Mouse (Mus musculus): Measurements from ENCODE around the gene D430041D05Rik. TPM values are rescaled to one million over a fixed set of nuclear protein-coding genes. Genes with fewer than 3 reads are reported as not detected.

Gene D430041D05Rik
- polyA plus RNA-seq, 1 experiment = 1.5 TPM

GRCm38 (mm10) chr2:104261741-104262067, 149.1 kb downstream of the D430041D05Rik start:
- WGBS = 61% methylated on average over 4 of the region's 4 CpGs
- no peaks in the 10 kb centered on the region for H3K4me1 ChIP-seq (ENCODE audit: control insufficient read depth, insufficient read depth, low read length)
- DNase-seq = no peak
- no peak for TF ChIP-seq CTCF (IDR thresholded peaks at IDR 0.05; ENCODE audit: insufficient read depth, low read length)
- TF ChIP-seq POLR2A (IDR thresholded peaks at IDR 0.05; ENCODE audit: borderline replicate concordance, extremely low read depth, low read depth, low read length) = no peak
- H3K4me3 ChIP-seq (replicated peaks; ENCODE audit: extremely low read depth, low read depth, low read length) = no peak overlapping the region

- WGBS = 68% methylated on average over 18 of the region's 18 CpGs
- no peak for DNase-seq
- Histone ChIP-seq H3K4me1 (ENCODE audit: control insufficient read depth, insufficient read depth, low read length) (no peaks in the 10 kb centered on the region), H3K4me3 (replicated peaks; ENCODE audit: extremely low read depth, low read depth, low read length) (no peak overlapping the region)
- TF ChIP-seq POLR2A (IDR thresholded peaks at IDR 0.05; ENCODE audit: borderline replicate concordance, extremely low read depth, low read depth, low read length) (no peak), CTCF (IDR thresholded peaks at IDR 0.05; ENCODE audit: insufficient read depth, low read length) (no peak)
Observed at GRCm38 (mm10) chr2:104260920-104261740, 149.7 kb downstream of the D430041D05Rik start.

DNA sequence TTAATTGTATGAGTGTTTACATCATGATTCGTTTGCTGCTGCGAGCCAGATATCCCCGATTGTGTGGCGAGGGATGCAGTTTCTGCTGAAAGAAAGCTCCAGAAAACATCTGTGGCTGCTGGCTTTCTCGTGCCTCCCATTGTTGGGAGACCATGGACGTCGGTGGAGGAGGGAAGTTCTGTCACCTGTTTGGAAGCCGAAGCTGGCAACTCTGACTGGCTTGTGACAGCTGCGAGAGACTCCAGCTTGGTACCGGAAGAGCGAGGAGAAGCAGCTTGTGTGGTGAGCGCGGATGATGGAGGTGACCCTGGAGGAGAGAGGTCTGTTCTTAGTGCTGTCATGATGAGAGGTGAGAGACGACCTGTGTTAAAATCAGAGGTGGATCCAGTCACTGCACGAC, 154.2 kb downstream of the D430041D05Rik start:
- no peak for DNase-seq
- TF ChIP-seq POLR2A (IDR thresholded peaks at IDR 0.05; ENCODE audit: borderline replicate concordance, extremely low read depth, low read depth, low read length) (no peak), CTCF (IDR thresholded peaks at IDR 0.05; ENCODE audit: insufficient read depth, low read length) (no peak)
- no peak overlapping the region for H3K4me3 ChIP-seq (replicated peaks; ENCODE audit: extremely low read depth, low read depth, low read length)
- no peaks in the 10 kb centered on the region for H3K4me1 ChIP-seq (ENCODE audit: control insufficient read depth, insufficient read depth, low read length)
- WGBS = 46% methylated on average over 15 of the region's 15 CpGs

DNA sequence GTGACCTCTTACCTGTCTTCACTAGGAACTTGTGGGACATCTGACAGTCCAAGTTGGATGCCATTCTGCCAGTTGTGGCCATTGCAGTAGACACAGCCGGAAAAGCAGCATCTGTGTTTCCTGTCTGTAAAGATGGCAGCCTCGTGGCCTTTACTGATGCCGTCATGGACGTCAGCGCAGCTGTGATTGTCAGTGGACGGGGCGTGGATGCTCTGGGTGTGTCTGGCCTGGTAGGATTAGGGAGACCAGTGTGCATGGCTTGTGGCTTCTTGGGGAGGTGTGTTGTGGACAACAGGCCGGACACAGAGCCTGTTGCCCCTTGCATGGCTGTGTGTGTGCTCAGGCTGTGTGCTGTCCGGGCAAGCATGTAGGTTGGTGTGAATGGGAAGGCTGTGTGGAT, 155.9 kb downstream of the D430041D05Rik start:
- TF ChIP-seq CTCF (IDR thresholded peaks at IDR 0.05; ENCODE audit: insufficient read depth, low read length) (no peak), POLR2A (IDR thresholded peaks at IDR 0.05; ENCODE audit: borderline replicate concordance, extremely low read depth, low read depth, low read length) (no peak)
- Histone ChIP-seq H3K4me1 (ENCODE audit: control insufficient read depth, insufficient read depth, low read length) (no peaks in the 10 kb centered on the region), H3K4me3 (replicated peaks; ENCODE audit: extremely low read depth, low read depth, low read length) (no peak overlapping the region)
- DNase-seq = no peak
- WGBS = 84% methylated on average over 9 of the region's 9 CpGs

- TF ChIP-seq CTCF (IDR thresholded peaks at IDR 0.05; ENCODE audit: insufficient read depth, low read length) (no peak), POLR2A (IDR thresholded peaks at IDR 0.05; ENCODE audit: borderline replicate concordance, extremely low read depth, low read depth, low read length) (no peak)
- H3K4me3 ChIP-seq (replicated peaks; ENCODE audit: extremely low read depth, low read depth, low read length) = no peak overlapping the region
- no peak for DNase-seq
- no peaks in the 10 kb centered on the region for H3K4me1 ChIP-seq (ENCODE audit: control insufficient read depth, insufficient read depth, low read length)
- 94% methylated on average over 4 of the region's 4 CpGs for WGBS
Observed at GRCm38 (mm10) chr2:104253341-104253740, 157.5 kb downstream of the D430041D05Rik start.

DNA sequence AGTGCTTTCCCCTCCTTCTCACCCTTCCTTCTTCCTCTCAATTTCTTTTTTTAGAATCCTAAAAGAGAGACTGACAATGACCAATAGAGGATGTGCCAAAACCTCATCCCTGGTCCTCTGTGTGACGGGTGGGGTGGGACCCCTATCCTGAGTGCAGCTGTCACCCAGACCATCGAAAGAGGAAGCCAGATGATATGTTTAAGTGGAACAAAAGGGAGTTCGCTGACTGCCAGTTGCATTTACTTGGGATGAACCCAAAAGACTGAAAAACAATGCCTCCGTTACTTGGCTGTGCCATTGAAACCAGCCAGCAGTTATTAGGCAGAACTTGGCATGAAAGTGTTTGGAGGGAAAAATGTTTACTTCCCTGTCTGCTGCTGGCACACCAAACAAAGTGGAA, 159.2 kb downstream of the D430041D05Rik start:
- H3K4me3 ChIP-seq (replicated peaks; ENCODE audit: extremely low read depth, low read depth, low read length) = no peak overlapping the region
- 39% methylated on average over 4 of the region's 4 CpGs for WGBS
- no peaks in the 10 kb centered on the region for H3K4me1 ChIP-seq (ENCODE audit: control insufficient read depth, insufficient read depth, low read length)
- DNase-seq = no peak
- TF ChIP-seq CTCF (IDR thresholded peaks at IDR 0.05; ENCODE audit: insufficient read depth, low read length) (no peak), POLR2A (IDR thresholded peaks at IDR 0.05; ENCODE audit: borderline replicate concordance, extremely low read depth, low read depth, low read length) (no peak)

- no peak for TF ChIP-seq POLR2A (IDR thresholded peaks at IDR 0.05; ENCODE audit: borderline replicate concordance, extremely low read depth, low read depth, low read length)
- TF ChIP-seq CTCF (IDR thresholded peaks at IDR 0.05; ENCODE audit: insufficient read depth, low read length) = no peak
- no peak for DNase-seq
- Histone ChIP-seq H3K4me3 (replicated peaks; ENCODE audit: extremely low read depth, low read depth, low read length) (no peak overlapping the region), H3K4me1 (ENCODE audit: control insufficient read depth, insufficient read depth, low read length) (no peaks in the 10 kb centered on the region)
- WGBS = 70% methylated on average over 2 of the region's 2 CpGs
Observed at GRCm38 (mm10) chr2:104249856-104250255, 161.0 kb downstream of the D430041D05Rik start.

DNA sequence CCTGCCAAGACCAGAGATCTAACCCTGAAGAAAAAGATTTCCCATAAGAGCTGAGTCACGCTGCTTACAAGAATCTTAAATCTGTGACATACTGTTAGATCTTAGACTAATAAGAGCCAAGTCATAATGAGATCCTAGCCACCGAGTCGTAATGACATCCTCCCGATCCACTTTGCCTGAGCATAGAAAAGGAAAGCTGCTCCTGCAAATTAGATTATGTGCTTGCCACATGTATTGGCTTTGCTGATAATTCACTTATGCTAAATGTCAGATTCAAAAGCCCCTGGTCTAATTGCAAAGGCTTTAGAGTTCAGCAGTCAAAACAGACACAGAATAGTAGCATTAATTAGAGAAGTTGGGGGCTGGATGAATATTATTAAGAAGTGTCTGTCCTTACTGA, 164.0 kb downstream of the D430041D05Rik start:
- no peak for TF ChIP-seq CTCF (IDR thresholded peaks at IDR 0.05; ENCODE audit: insufficient read depth, low read length)
- TF ChIP-seq POLR2A (IDR thresholded peaks at IDR 0.05; ENCODE audit: borderline replicate concordance, extremely low read depth, low read depth, low read length) = no peak
- WGBS = 90% methylated on average over 4 of the region's 4 CpGs
- DNase-seq = no peak
- Histone ChIP-seq H3K4me1 (ENCODE audit: control insufficient read depth, insufficient read depth, low read length) (no peaks in the 10 kb centered on the region), H3K4me3 (replicated peaks; ENCODE audit: extremely low read depth, low read depth, low read length) (no peak overlapping the region)

GRCm38 (mm10) chr2:104242055-104242454, 168.8 kb downstream of the D430041D05Rik start:
- no peak for DNase-seq
- Histone ChIP-seq H3K4me1 (ENCODE audit: control insufficient read depth, insufficient read depth, low read length) (no peaks in the 10 kb centered on the region), H3K4me3 (replicated peaks; ENCODE audit: extremely low read depth, low read depth, low read length) (no peak overlapping the region)
- no peak for TF ChIP-seq POLR2A (IDR thresholded peaks at IDR 0.05; ENCODE audit: borderline replicate concordance, extremely low read depth, low read depth, low read length)
- no peak for TF ChIP-seq CTCF (IDR thresholded peaks at IDR 0.05; ENCODE audit: insufficient read depth, low read length)
- WGBS = 86% methylated on average over 5 of the region's 5 CpGs

GRCm38 (mm10) chr2:104237141-104237540, 173.7 kb downstream of the D430041D05Rik start:
- Histone ChIP-seq H3K4me1 (ENCODE audit: control insufficient read depth, insufficient read depth, low read length) (no peaks in the 10 kb centered on the region), H3K4me3 (replicated peaks; ENCODE audit: extremely low read depth, low read depth, low read length) (no peak overlapping the region)
- DNase-seq = no peak
- TF ChIP-seq CTCF (IDR thresholded peaks at IDR 0.05; ENCODE audit: insufficient read depth, low read length) (no peak), POLR2A (IDR thresholded peaks at IDR 0.05; ENCODE audit: borderline replicate concordance, extremely low read depth, low read depth, low read length) (no peak)
- 45% methylated on average over 4 of the region's 4 CpGs for WGBS

Data from lung, adult 2 months (tissue).